Mouse (Mus musculus) CH12.LX (cell line): ENCODE measurements at regions not wholly inside any gene's neighbourhood (a gene's known extent, or its start where the extent isn't known, plus 50 kb on each side); places are given as distances from the start of the nearest gene placed in this dataset.

Source experiments
- CTCF ChIP-seq, 2 experiments: IDR thresholded peaks in 1 of 2; conservative IDR thresholded peaks in 1 of 2; 2 replicates each; pipeline ENCODE4 v1.5.1; 2011 to 2012; ENCODE audit warnings: low read depth in 2 of 2, low read length in 2 of 2, improper control_type of control experiment in 1 of 2, inconsistent platforms in 1 of 2, mild to moderate bottlenecking in 1 of 2, moderate library complexity in 1 of 2
- POLR2AphosphoS2 ChIP-seq: IDR thresholded peaks from 2 replicates; pipeline ENCODE4 v1.6.1; 2011; ENCODE audit warnings: low read depth, low read length, improper control_type of control experiment
- TCF12 ChIP-seq: IDR thresholded peaks from 2 replicates; pipeline ENCODE4 v1.6.1; 2014; ENCODE audit warnings: low read depth, mild to moderate bottlenecking, inconsistent platforms, low read length, improper control_type of control experiment

- TF ChIP-seq CTCF (conservative IDR thresholded peaks at IDR 0.05 in 1 of 2, IDR thresholded peaks at IDR 0.05 in 1 of 2; ENCODE audit: low read depth in 2 of 2, low read length in 2 of 2), result no peak
- no peak for TF ChIP-seq TCF12
- no peak for TF ChIP-seq POLR2AphosphoS2
These were observed 2504.4 kb upstream of the 5930422O12Rik start for GRCm38 (mm10) chr8:30924160-30924534.
